Mouse (Mus musculus): ENCODE measurements around the gene Adora2a. TPM values are rescaled to one million over a fixed set of nuclear protein-coding genes. Genes with fewer than 3 reads are reported as not detected.
"Not testable (repeated sequence)": the region's sequence is repeated elsewhere in the genome, so short reads cannot be mapped to it uniquely, and the experiment has no call there.

Adora2a gene
- polyA plus RNA-seq, 1 experiment from 2014 or later: 2.3 TPM

GRCm38 (mm10) chr10:75327081-75327480 is 10.4 kb downstream of the Adora2a start:
- no peaks in the 10 kb centered on the region for H3K27me3 ChIP-seq
- H3K27ac ChIP-seq: no peak overlapping the region
- no peak overlapping the region for H3K4me2 ChIP-seq (replicated peaks)
- H3K4me3 ChIP-seq: no peak overlapping the region
- H3K9me3 ChIP-seq: no peaks in the 10 kb centered on the region
- no peaks in the 10 kb centered on the region for H3K36me3 ChIP-seq
- 77% methylated on average over 11 of the region's 11 CpGs for WGBS
- H3K9ac ChIP-seq: no peak overlapping the region
- ATAC-seq (ENCODE audit: insufficient number of reproducible peaks, insufficient read depth, low FRiP score, low TSS enrichment): no peak
- 0 out of 2 replicates have a peak, but pooled peaks cover 5% of the 10 kb centered on the region for H3K4me1 ChIP-seq

DNA sequence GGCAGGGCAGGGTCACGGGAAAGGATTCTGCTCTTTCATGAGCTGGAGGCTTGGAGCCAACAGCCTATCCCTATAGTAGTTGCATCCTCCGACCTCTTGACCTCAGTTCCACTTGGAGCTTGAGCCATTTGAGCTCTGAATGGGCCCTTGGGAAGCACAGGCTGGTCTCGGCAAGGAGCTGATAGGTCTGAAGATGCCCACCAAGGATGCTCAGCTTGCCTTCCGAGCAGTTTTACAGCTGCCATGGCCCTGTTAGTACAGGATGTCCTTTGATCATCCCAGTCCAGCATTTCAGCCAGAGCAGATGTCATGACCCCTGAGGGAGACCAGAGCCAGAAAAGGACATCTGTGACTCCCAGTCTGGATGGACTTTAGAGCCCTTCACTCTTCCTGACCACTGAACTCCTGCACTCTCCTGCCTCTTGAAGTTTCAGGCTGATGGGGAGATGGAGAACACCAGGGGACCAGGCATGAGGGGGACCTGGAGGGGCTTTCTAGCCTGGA is 11.6 kb downstream of the Adora2a start:
- 41% methylated on average over 4 of the region's 4 CpGs for WGBS
- Histone ChIP-seq H3K4me2 (replicated peaks) (no peak overlapping the region), H3K27ac (no peak overlapping the region), H3K4me1 (no peaks in the 10 kb centered on the region), H3K4me3 (no peak overlapping the region), H3K27me3 (no peaks in the 10 kb centered on the region), H3K36me3 (no peaks in the 10 kb centered on the region), H3K9ac (no peak overlapping the region), H3K9me3 (no peaks in the 10 kb centered on the region)
- ATAC-seq (ENCODE audit: insufficient number of reproducible peaks, insufficient read depth, low FRiP score, low TSS enrichment): no peak

- H3K4me1 ChIP-seq: no peaks in the 10 kb centered on the region
- H3K9me3 ChIP-seq: no peaks in the 10 kb centered on the region
- H3K27me3 ChIP-seq: no peaks in the 10 kb centered on the region
- no peak overlapping the region for H3K27ac ChIP-seq
- ATAC-seq (ENCODE audit: insufficient number of reproducible peaks, insufficient read depth, low FRiP score, low TSS enrichment): no peak
- no peak overlapping the region for H3K4me3 ChIP-seq
- no peaks in the 10 kb centered on the region for H3K36me3 ChIP-seq
- H3K9ac ChIP-seq: no peak overlapping the region
- H3K4me2 ChIP-seq (replicated peaks): no peak overlapping the region
- 78% methylated on average over 3 of the region's 3 CpGs for WGBS
Measured at GRCm38 (mm10) chr10:75332268-75332667, 15.6 kb downstream of the Adora2a start.

DNA sequence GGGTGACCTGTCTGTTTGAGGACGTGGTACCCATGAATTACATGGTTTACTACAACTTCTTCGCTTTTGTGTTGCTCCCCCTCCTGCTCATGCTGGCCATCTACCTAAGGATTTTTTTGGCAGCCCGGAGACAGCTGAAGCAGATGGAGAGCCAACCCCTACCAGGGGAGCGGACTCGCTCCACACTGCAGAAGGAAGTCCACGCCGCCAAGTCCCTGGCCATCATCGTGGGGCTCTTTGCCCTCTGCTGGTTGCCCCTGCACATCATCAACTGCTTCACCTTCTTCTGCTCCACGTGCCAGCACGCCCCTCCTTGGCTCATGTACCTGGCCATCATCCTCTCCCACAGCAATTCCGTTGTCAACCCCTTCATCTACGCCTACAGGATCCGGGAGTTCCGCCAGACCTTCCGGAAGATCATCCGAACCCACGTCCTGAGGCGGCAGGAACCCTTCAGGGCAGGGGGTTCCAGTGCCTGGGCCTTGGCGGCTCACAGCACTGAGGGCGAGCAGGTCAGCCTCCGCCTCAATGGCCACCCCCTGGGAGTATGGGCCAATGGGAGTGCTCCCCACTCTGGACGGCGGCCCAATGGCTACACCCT is 16.6 kb downstream of the Adora2a start:
- Histone ChIP-seq H3K4me3 (no peak overlapping the region), H3K27ac (no peak overlapping the region), H3K9me3 (no peaks in the 10 kb centered on the region), H3K4me2 (replicated peaks) (no peak overlapping the region), H3K4me1 (no peaks in the 10 kb centered on the region), H3K9ac (no peak overlapping the region), H3K27me3 (no peaks in the 10 kb centered on the region), H3K36me3 (no peaks in the 10 kb centered on the region)
- WGBS: 90% methylated on average over 23 of the region's 23 CpGs
- no peak; the same call in 1 of the 2 replicates for ATAC-seq (ENCODE audit: insufficient number of reproducible peaks, insufficient read depth, low FRiP score, low TSS enrichment)

DNA sequence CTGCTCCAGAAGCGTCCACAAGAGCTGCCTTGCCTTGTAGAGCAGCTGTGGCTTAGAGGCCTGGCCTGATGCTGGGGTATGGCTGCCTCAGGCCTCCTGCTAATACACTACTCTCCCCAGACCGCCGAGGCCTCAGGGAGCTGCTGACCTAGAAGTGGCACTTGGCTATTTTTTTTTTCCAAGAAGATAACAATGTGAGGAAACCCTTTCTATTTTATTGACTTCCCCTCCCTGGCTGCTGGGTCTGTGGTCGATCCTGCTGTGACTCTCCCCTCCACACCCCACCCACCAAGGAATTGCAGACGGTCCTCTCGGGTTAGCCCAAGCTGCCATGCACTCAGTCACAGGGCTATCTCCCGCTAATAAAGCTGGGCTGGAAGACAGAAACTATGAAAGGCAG is 17.5 kb downstream of the Adora2a start:
- WGBS: 74% methylated on average over 7 of the region's 7 CpGs

DNA sequence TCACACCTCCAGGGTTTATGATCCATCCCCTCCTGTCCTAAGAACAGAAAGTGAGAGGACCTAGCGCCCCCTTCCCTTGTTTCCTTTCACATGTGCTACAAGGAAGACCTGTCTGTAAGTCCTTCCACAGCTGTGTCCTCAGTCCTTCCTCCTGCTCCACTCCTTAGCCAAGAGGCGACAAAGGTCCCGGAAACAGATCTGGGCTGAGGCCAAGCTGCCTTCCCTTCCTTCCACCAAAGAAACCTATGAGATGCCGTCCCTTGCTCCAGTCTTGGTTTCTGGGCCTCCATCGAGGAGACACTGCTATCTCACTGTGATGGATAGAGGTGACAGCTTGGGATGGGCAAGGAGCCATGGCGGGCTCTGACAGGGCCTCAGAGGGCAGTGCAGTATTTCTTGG is 18.4 kb downstream of the Adora2a start:
- Histone ChIP-seq H3K4me2 (replicated peaks) (no peak overlapping the region), H3K27ac (no peak overlapping the region), H3K27me3 (no peaks in the 10 kb centered on the region), H3K36me3 (no peaks in the 10 kb centered on the region), H3K9ac (no peak overlapping the region), H3K9me3 (no peaks in the 10 kb centered on the region), H3K4me3 (no peak overlapping the region), H3K4me1 (no peaks in the 10 kb centered on the region)
- no peak for ATAC-seq (ENCODE audit: insufficient number of reproducible peaks, insufficient read depth, low FRiP score, low TSS enrichment)
- 92% methylated on average over 6 of the region's 6 CpGs for WGBS

More for the DNA sequence above, 17.5 kb downstream of the Adora2a start:
- H3K27me3 ChIP-seq: no peaks in the 10 kb centered on the region
- no peak for ATAC-seq (ENCODE audit: insufficient number of reproducible peaks, insufficient read depth, low FRiP score, low TSS enrichment)
- no peaks in the 10 kb centered on the region for H3K4me1 ChIP-seq
- H3K9me3 ChIP-seq: no peaks in the 10 kb centered on the region
- no peak overlapping the region for H3K9ac ChIP-seq
- H3K27ac ChIP-seq: no peak overlapping the region
- no peak overlapping the region for H3K4me3 ChIP-seq
- no peak overlapping the region for H3K4me2 ChIP-seq (replicated peaks)
- no peaks in the 10 kb centered on the region for H3K36me3 ChIP-seq

DNA sequence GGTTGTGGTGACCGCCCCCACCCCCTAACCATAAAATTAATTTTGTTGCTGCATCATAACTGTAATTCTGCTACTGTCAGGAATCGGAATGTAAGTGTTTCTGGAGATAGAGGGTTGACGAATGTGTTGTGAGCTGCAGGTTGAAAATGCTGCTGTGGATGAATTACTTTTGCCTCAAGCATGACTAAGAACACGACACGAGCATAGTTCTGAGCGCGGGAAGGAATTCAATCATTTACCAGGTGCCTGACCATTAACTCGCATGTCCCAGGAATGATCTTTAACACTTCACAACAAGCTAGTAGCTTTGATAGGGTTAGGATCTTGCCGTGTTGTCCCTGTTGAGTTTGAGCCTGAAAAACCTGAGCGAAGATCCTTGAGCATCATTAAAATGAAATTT is 20.6 kb downstream of the Adora2a start:
- Histone ChIP-seq H3K9ac (no peak overlapping the region), H3K4me1 (no peaks in the 10 kb centered on the region), H3K27me3 (no peaks in the 10 kb centered on the region), H3K9me3 (no peaks in the 10 kb centered on the region), H3K4me3 (no peak overlapping the region), H3K36me3 (no peaks in the 10 kb centered on the region), H3K27ac (no peak overlapping the region), H3K4me2 (replicated peaks) (no peak overlapping the region)
- ATAC-seq (ENCODE audit: insufficient number of reproducible peaks, insufficient read depth, low FRiP score, low TSS enrichment): no peak
- WGBS: 82% methylated on average over 10 of the region's 10 CpGs

- H3K9ac ChIP-seq: no peak overlapping the region
- no peaks in the 10 kb centered on the region for H3K27me3 ChIP-seq
- H3K27ac ChIP-seq: no peak overlapping the region
- no peak for ATAC-seq (ENCODE audit: insufficient number of reproducible peaks, insufficient read depth, low FRiP score, low TSS enrichment)
- H3K9me3 ChIP-seq: no peaks in the 10 kb centered on the region
- no peaks in the 10 kb centered on the region for H3K4me1 ChIP-seq
- H3K36me3 ChIP-seq: no peaks in the 10 kb centered on the region
- WGBS: 69% methylated on average over 5 of the region's 5 CpGs
- H3K4me3 ChIP-seq: no peak overlapping the region
- H3K4me2 ChIP-seq (replicated peaks): no peak overlapping the region
Measured at GRCm38 (mm10) chr10:75338852-75339251, 22.2 kb downstream of the Adora2a start.

GRCm38 (mm10) chr10:75339377-75339776 is 22.7 kb downstream of the Adora2a start:
- Histone ChIP-seq H3K27me3 (no peaks in the 10 kb centered on the region), H3K4me2 (replicated peaks) (no peak overlapping the region), H3K9me3 (no peaks in the 10 kb centered on the region), H3K36me3 (no peaks in the 10 kb centered on the region), H3K4me3 (no peak overlapping the region), H3K4me1 (no peaks in the 10 kb centered on the region), H3K9ac (no peak overlapping the region), H3K27ac (no peak overlapping the region)
- no peak for ATAC-seq (ENCODE audit: insufficient number of reproducible peaks, insufficient read depth, low FRiP score, low TSS enrichment)
- WGBS: 82% methylated on average over 7 of the region's 7 CpGs

GRCm38 (mm10) chr10:75341936-75342335 is 25.3 kb downstream of the Adora2a start:
- ATAC-seq (ENCODE audit: insufficient number of reproducible peaks, insufficient read depth, low FRiP score, low TSS enrichment): no peak
- H3K27ac ChIP-seq: no peak overlapping the region
- H3K9ac ChIP-seq: no peak overlapping the region
- 35% methylated on average over 8 of the region's 8 CpGs for WGBS
- H3K36me3 ChIP-seq: no peaks in the 10 kb centered on the region
- H3K4me2 ChIP-seq (replicated peaks): no peak overlapping the region
- no peaks in the 10 kb centered on the region for H3K9me3 ChIP-seq
- no peaks in the 10 kb centered on the region for H3K4me1 ChIP-seq
- H3K4me3 ChIP-seq: no peak overlapping the region
- no peaks in the 10 kb centered on the region for H3K27me3 ChIP-seq

DNA sequence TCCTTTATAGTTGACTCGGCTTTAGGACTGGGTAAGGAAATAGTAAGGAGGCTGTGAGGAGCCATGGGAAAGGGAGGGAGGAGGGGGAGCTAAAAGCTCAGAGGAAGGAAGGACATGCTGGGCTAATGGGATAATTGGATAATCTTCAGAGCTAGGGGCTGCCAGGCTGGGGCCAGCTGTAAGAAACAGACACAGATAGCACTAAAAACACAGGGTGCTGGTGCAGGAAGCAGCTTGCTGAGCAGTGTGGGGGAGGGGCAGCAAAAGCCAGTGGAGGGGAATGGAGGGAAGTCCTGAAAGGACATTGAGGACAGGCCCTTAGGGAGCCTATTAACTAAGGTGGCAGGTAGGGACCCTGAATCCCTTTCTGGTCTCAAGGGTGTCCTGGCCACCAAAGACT is 27.9 kb downstream of the Adora2a start:
- not testable (repeated sequence) for H3K9me3 ChIP-seq; H3K4me3 ChIP-seq; H3K4me2 ChIP-seq (replicated peaks); ATAC-seq (ENCODE audit: insufficient number of reproducible peaks, insufficient read depth, low FRiP score, low TSS enrichment); H3K27me3 ChIP-seq; H3K9ac ChIP-seq; H3K27ac ChIP-seq; H3K4me1 ChIP-seq; H3K36me3 ChIP-seq
- WGBS: 38% methylated on average over 1 of the region's 1 CpGs

DNA sequence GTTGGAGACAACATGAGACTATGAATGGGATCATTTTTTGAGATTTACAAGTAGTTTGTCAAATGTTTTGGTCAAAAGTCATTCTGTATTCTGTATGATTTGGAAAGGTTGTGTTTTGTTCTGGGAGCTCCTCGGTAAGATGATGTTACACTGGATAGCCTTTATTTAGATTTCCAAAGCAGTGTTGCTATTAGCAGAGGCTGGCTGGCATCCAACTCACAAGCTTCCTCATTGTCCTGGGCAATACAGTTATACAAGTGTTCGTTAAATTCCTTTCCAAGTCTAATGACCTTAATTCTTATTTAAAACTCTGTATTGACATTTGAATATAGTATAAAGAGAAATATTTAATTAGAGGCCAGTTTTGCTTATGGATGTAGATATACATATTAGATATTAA is 28.6 kb downstream of the Adora2a start:
- Histone ChIP-seq H3K9ac (no peak overlapping the region), H3K4me2 (replicated peaks) (no peak overlapping the region), H3K4me1 (no peaks in the 10 kb centered on the region), H3K27ac (no peak overlapping the region), H3K27me3 (no peaks in the 10 kb centered on the region), H3K36me3 (no peaks in the 10 kb centered on the region), H3K4me3 (no peak overlapping the region), H3K9me3 (no peaks in the 10 kb centered on the region)
- 75% methylated on average over 2 of the region's 2 CpGs for WGBS
- no peak for ATAC-seq (ENCODE audit: insufficient number of reproducible peaks, insufficient read depth, low FRiP score, low TSS enrichment)
